In the genomic region with DNA sequence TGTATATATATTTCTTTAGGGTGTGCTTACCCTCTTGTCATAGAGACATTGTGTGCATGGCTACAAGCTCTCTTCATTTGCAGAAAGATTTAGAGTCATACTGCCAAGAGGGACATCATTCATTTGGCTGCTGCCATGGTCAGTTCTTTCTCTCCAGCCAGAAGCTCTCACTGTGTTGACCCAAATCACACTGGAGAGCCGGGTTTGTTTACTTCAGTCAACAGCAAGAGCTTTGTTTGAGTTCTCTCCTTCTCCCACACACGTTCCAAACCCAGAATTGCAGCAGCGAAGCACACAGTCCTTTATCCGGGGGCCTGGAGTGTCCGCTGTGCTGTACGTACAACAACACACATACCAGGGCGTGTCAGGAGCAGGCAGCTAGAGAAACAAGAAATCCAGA, we compare ENCODE assay signal across 12 mouse cellular contexts.
DNase-seq lines count a peak whose midpoint lies in the region; ATAC-seq and TF ChIP-seq lines count a peak whose summit lies in the region.
"Had no signal": no experiment of that assay in that cellular context is flagged by ENCODE, and none has a peak within 500 bp of the region (broad histone marks: within the 10 kb centered on the region; RNA-seq: fewer than 3 reads in every experiment).

No protein-coding gene starts in this region.

- H3K4me2 ChIP-seq in liver, embryonic 11.5 days, result no peak overlapping the region
- no peak overlapping the region for H3K4me2 ChIP-seq in midbrain, embryonic 11.5 days
- H3K4me2 ChIP-seq: midbrain, embryonic 15.5 days had no signal

- H3K4me1 ChIP-seq in liver, adult 2 months (ENCODE audit: control insufficient read depth, insufficient read depth, low read length), result peaks cover 2% of the 10 kb centered on the region
- H3K4me1 ChIP-seq in liver, embryonic 11.5 days (replicated peaks; ENCODE audit: control insufficient read depth, insufficient read depth, low read length), result no peaks in the 10 kb centered on the region
- no peaks in the 10 kb centered on the region for H3K4me1 ChIP-seq in midbrain, embryonic 11.5 days (ENCODE audit: control insufficient read depth, insufficient read depth, low read length)
- H3K4me1 ChIP-seq: midbrain, embryonic 15.5 days had no signal

- H3K27ac ChIP-seq in liver, adult 2 months (replicated peaks; ENCODE audit: insufficient read depth, low read depth, low read length), result no peak overlapping the region
- no peak overlapping the region for H3K27ac ChIP-seq in liver, embryonic 11.5 days (ENCODE audit: low read depth, low read length)
- peak overlapping the region; percentile 88 for H3K27ac ChIP-seq in layer of hippocampus, adult 2 months
- H3K27ac ChIP-seq in midbrain, embryonic 11.5 days (ENCODE audit: low read depth, low read length), result no peak overlapping the region
- H3K27ac ChIP-seq: midbrain, embryonic 15.5 days had no signal

- intact Hi-C loops in gastrocnemius, postnatal 14 days (cut with DNase I; ENCODE audit: low total_unique reads), result loop anchor here (10.0 kb wide), 2 partner anchors 48 to 52 kb away; no protein-coding TSS in a partner anchor
- intact Hi-C loops in gastrocnemius, postnatal 36 days (cut with DNase I), result no loop called here

- no peak overlapping the region for H3K4me3 ChIP-seq in liver, adult 2 months (ENCODE audit: insufficient read depth, low read depth, low read length)
- no peak overlapping the region for H3K4me3 ChIP-seq in liver, embryonic 11.5 days (ENCODE audit: low read depth, low read length)
- H3K4me3 ChIP-seq in layer of hippocampus, adult 2 months, result no peak overlapping the region
- H3K4me3 ChIP-seq in midbrain, embryonic 11.5 days (ENCODE audit: low read depth, low read length), result no peak overlapping the region
- H3K4me3 ChIP-seq: midbrain, embryonic 15.5 days had no signal

- ATAC-seq in liver, embryonic 11.5 days (replicated peaks; ENCODE audit: low FRiP score), result no peak
- ATAC-seq in midbrain, embryonic 11.5 days (ENCODE audit: low FRiP score), result no peak
- ATAC-seq: activated CD4-positive, CD25-positive, alpha-beta regulatory T cell, adult 4 months; midbrain, embryonic 15.5 days had no signal

- DNase-seq in gastrocnemius, postnatal 14 days, result peak; percentile 10
- DNase-seq in gastrocnemius, postnatal 36 days, result no peak
- peak; percentile 80 for DNase-seq in liver, adult 2 months (ENCODE audit: extremely low read depth, low read depth, low spot score)
- DNase-seq in liver, embryonic 11.5 days (ENCODE audit: low spot score), result no peak
- peak; percentile 42 to 60 for DNase-seq in layer of hippocampus, adult 2 months (ENCODE audit: low spot score in 2 of 2)
- DNase-seq in skeletal muscle tissue, adult 2 months (ENCODE audit: low read depth, low spot score), result peak; percentile 48
- no peak for DNase-seq in urinary bladder, adult 18-20 months (ENCODE audit: low spot score in 2 of 2)
- DNase-seq in midbrain, embryonic 11.5 days (ENCODE audit: low spot score, missing footprints), result no peak
- DNase-seq: embryo, embryonic 11 days; gastrocnemius, postnatal 10 days had no signal

- H3K27me3 ChIP-seq in liver, adult 2 months (ENCODE audit: control insufficient read depth, insufficient read depth, low read length), result no peaks in the 10 kb centered on the region
- H3K27me3 ChIP-seq in liver, embryonic 11.5 days (replicated peaks; ENCODE audit: control insufficient read depth, insufficient read depth, low read length), result 0 out of 2 replicates have a peak, but pooled peaks cover 2% of the 10 kb centered on the region
- H3K27me3 ChIP-seq in midbrain, embryonic 11.5 days (ENCODE audit: control insufficient read depth, insufficient read depth, low read length), result no peaks in the 10 kb centered on the region
- H3K27me3 ChIP-seq: midbrain, embryonic 15.5 days had no signal

- TF ChIP-seq CTCF in liver, adult 2 months (IDR thresholded peaks at IDR 0.05; ENCODE audit: low read depth, low read length), result no peak
- no peak for TF ChIP-seq CTCF in layer of hippocampus, adult 2 months (conservative IDR thresholded peaks at IDR 0.05)

- no peak for TF ChIP-seq POLR2A in liver, adult 2 months (IDR thresholded peaks at IDR 0.05; ENCODE audit: extremely low read depth, insufficient read depth, low read length)

- H3K36me3 ChIP-seq in liver, adult 2 months (ENCODE audit: control insufficient read depth, insufficient read depth, low read length), result no peaks in the 10 kb centered on the region
- H3K36me3 ChIP-seq in liver, embryonic 11.5 days (ENCODE audit: control insufficient read depth, insufficient read depth, low read length), result no peaks in the 10 kb centered on the region
- H3K36me3 ChIP-seq in midbrain, embryonic 11.5 days (ENCODE audit: control insufficient read depth, insufficient read depth, low read length), result no peaks in the 10 kb centered on the region
- H3K36me3 ChIP-seq: midbrain, embryonic 15.5 days had no signal

- no peak overlapping the region for H3K9ac ChIP-seq in liver, adult 2 months (ENCODE audit: low read depth, low read length)
- H3K9ac ChIP-seq in liver, embryonic 11.5 days (ENCODE audit: low read depth, low read length), result no peak overlapping the region
- H3K9ac ChIP-seq in midbrain, embryonic 11.5 days (ENCODE audit: low read length), result no peak overlapping the region
- H3K9ac ChIP-seq: midbrain, embryonic 15.5 days had no signal

- H3K79me2 ChIP-seq in liver, adult 2 months (ENCODE audit: control insufficient read depth, insufficient read depth, low read length), result no peaks in the 10 kb centered on the region

- WGBS in liver, adult 2 months, result 15% methylated on average over 7 of the region's 7 CpGs
- 70% methylated on average over 7 of the region's 7 CpGs for WGBS in liver, embryonic 11.5 days
- WGBS in midbrain, embryonic 11.5 days, result 76% methylated on average over 7 of the region's 7 CpGs

- no peaks in the 10 kb centered on the region for H3K9me3 ChIP-seq in liver, embryonic 11.5 days (ENCODE audit: control insufficient read depth, low read length)
- no peaks in the 10 kb centered on the region; the same call in 1 of the 2 replicates for H3K9me3 ChIP-seq in midbrain, embryonic 11.5 days (ENCODE audit: control insufficient read depth, low read length)
- H3K9me3 ChIP-seq: midbrain, embryonic 15.5 days had no signal

Comparison
In these comparisons a context has a peak if more than half of its experiments do, and no peak if none do; other contexts are left out.
1. DNase-seq: peak in gastrocnemius, postnatal 14 days (single experiment), liver, adult 2 months (single experiment), layer of hippocampus, adult 2 months (2 of 2) and skeletal muscle tissue, adult 2 months (single experiment); none in gastrocnemius, postnatal 36 days (0 of 2), liver, embryonic 11.5 days (single experiment), urinary bladder, adult 18-20 months (0 of 2) and midbrain, embryonic 11.5 days (single experiment).